Mouse (Mus musculus): ENCODE data around the gene Nkd1.

The Nkd1 gene

DNA sequence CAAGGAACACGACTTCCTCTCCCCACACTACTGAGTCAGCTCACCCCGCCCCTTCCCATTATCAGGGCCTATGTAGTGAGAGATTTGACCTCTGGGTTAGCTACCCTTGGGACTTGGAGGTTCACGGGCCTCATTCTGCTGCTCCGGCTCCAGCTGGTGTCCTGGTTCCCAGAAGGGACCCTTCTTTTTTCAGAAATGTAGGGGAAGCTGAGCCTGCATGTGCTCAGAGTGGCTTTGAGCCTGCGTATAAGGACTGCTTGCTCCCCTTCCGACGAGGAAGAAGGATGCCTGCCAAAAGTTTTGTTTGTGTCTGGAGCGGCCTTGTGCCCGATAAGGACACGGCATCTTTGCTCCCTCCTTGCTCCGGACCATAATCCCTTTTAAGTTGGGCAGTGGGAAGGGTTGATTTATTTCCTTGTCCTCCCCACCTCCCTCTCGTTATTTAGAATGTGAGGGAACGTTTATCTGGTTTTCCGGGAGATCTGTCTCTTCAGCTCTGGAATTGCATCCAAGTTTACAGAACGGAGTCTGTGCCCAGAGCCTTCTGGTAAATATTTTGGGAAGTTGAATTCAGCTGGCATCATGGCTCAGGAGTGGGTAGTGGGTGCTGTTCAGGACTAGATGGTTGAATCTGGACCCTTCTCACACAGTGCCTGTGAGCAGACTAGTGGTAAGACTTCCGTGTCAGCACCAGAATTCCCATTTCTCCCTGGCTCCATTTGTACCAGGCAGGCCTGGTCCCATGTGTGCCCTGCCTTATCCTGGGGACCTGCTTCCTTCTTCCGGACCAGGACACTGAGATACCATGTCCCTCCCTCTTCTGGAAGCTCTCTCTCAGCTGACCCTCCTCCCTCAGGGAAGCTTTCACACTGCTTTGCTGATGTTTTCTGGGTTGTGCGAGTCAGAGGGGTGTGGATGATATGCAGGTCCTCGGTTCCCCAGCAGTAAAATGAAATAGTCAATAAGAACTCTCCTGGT, 17.1 kb downstream of the Nkd1 start:
- DNase-seq (ENCODE audit: low read depth, low spot score): no peak

DNA sequence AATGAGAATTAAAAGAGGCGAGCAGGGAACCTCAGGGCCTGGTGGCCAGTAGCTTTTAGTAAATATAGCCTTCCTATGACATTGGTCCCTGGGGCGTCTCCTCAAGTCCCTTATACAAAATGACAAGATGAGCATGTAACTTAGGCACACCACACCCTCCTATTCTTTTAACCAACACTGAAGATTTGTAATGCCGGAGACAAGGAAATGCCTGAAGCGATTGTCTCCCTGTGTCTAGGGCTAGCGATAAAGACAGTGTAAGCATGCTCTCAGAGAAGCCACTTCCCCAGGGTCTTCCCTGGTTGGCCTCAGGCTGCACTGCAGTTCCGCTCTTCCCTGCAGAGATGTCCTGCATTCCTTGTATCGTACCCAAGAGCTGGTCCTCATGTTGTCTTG, 17.8 kb downstream of the Nkd1 start:
- no peak for DNase-seq (ENCODE audit: low read depth, low spot score)

DNA sequence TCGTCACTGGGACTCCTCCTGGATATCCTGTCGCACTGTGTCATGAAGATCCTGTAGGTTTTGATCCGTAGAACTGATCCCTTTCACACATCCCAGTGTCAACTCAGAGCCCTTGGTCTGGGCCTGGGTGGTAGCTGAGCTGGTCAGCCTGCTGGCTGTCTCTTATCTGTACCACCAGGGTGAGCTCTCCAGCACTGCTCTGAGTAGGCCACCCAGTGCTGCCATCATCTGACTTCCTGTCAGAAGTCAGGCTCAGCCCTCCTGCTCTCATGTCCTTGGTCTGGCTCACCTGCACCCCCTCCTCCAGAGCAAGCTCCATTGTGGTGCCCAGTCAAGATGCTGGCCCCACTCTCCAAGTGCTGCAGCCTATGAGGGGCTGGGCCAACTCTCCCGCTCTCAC, 18.8 kb downstream of the Nkd1 start:
- DNase-seq (ENCODE audit: low read depth, low spot score): no peak

DNA sequence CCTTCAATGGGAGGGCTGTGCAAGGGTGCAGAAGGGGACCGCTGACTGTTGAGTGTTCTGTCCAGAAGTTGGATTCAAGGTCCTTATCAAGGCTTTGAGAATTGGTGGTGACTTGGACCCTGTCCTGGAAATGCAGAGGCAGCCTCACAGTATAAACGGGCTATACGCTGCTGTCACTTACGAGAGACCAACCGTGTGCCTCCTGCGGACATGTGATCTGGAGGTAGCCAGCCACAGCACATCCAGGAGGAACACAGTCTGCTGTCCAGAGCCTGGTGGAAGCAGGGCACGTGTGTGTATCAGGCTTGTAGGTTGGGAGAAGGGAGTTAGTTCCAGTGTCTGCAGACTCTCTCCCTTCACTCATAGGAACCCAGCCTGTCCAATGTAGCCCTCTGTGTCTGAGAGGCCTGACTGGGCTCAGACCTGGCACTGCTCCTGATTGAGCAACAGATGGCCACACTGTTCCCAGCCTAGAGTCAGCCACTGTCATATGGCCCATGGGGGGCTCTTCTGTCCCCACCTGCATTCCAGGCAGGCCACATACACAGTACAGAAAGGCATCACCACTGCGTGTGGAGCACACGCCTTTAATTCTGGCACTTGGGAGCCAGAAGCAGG, 21.6 kb downstream of the Nkd1 start:
- no peak for DNase-seq (ENCODE audit: low read depth, low spot score)

DNA sequence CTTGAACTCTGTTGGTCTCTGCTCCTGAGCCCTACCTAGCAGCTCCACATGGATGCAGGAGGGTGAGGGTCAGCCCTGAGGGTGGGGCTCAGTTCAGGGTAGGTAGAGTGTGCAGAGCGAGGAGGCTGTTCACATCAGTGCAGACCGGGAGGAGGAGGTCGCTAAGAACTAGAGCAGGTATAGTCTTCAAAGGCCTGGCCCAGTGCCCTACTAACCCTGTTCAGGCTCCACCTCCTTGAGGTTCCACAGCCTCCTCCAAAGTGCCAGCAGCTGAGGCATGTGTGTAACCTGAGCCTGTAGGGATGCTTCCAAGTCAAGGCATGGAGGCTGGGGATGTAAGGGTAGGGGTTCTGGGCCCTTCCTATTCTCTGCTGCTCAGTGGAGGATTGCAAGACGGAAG, 23.5 kb downstream of the Nkd1 start:
- DNase-seq (ENCODE audit: low read depth, low spot score): no peak

DNA sequence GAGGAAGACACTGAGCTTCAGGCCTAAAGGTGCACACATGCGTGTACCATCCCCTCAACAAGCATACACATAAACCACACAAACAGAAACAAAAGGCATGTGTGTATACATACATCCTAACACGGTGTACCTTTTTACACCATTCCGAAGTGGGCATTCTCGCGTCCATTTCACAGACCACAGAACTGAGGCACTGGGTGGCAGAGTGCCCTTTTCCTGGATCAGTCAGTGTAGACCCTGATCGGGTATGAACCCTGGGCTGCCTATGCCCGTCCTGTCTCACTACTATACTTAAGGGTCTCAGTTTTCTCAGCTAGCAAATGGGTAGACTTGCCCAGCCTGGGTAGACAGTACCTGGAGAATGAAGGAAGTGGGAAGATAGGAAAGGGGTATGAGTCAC, 24.3 kb downstream of the Nkd1 start:
- no peak for DNase-seq (ENCODE audit: low read depth, low spot score)

DNA sequence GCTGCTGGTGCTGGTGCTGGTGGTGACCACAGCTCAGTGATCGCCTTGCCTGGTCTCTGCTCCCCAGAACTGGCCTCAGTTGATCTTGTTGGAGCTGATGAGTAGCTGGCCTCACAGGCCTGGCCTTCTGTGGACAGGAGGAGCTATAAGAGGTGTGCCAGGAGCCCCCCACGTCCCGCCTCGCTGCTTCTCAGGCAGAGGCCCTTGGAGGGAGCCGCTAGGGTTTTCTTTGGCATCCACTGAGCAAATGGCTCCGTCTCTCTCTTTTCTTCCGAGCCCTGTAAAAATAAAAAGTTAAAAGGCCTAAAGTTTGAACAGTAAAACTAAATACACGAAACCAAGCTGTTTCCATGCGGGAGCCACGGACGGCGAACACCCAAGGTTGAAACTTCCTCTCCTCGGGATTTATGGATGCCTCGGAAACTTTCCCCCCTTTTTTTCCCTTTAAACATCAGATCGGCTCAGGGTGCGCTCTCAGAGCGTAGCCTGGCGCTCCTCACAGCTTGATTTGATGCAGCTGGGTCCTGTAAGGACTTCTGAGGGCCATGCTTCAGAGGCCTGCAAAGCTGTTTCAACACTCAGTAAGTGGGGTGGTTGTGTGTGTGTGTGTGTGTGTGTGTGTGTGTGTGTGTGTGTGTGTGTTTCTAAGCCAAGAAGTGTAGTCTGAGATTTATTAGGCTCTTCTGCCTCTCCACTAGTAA, 25.0 kb downstream of the Nkd1 start:
- no peak for DNase-seq (ENCODE audit: low read depth, low spot score)

DNA sequence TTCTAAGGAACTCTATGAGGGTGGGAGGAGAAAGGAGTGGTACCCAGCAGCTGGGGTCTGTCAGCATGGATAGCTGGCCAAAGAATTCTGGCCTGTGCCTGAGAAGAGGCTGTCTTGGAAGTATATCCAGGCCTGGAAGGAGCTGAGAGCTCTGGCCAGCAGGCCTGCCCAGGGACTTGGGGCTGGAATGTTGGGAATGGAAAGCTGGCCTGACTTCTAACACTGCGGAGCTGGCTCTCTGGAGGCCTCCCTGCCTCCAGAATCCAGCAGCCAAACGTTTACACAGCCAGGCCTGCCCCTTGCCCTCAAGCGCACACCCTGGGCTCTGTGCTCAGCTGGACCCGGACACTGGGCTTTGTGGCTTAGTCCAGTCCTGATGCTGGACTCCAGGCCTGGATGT, 34.5 kb downstream of the Nkd1 start:
- no peak for DNase-seq (ENCODE audit: low read depth, low spot score)

DNA sequence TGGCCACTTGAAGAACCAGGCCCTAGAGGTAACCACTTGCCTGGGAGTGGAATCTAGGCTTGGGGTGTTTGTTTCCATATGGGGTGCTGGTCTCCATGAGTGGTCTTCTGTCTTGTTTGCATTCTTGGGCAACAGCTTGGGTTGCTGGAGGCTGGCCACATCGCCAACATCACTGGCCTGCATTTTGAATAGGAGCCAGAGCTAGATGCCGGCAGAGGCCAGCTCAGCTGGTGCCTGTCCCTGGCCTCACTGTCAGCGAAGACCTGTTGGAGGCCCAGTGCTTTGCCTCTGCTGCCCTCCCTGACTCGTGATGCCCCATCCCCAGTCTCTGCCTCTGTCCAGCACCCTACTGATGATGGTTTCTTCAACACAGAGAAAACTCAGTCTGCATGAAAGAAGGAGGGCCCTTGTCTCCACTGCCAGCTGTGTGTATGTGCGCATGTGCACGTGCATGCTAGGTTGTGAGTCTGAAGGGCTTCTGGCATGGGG, 38.9 kb downstream of the Nkd1 start:
- DNase-seq (ENCODE audit: low read depth, low spot score): no peak

DNA sequence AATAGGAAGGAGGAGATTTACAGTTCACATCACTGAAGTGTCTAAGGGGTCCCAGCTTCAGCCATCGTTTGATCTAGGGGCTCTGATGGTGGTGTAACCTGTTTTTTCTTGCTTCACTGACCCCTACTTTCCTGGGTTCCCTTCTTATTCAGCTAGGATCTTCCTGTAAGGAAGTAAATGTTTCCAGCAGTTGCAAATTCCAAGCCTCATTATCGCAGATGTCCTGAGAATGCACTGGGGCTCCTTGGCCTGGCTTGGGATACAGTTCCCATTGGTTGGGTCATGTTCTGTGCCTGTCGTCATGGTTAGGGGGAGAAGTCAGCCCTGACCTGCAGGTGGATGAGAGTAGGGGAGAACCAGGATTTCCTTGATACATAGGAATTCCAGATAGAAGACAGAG, 40.2 kb downstream of the Nkd1 start:
- DNase-seq (ENCODE audit: low read depth, low spot score): no peak

DNA sequence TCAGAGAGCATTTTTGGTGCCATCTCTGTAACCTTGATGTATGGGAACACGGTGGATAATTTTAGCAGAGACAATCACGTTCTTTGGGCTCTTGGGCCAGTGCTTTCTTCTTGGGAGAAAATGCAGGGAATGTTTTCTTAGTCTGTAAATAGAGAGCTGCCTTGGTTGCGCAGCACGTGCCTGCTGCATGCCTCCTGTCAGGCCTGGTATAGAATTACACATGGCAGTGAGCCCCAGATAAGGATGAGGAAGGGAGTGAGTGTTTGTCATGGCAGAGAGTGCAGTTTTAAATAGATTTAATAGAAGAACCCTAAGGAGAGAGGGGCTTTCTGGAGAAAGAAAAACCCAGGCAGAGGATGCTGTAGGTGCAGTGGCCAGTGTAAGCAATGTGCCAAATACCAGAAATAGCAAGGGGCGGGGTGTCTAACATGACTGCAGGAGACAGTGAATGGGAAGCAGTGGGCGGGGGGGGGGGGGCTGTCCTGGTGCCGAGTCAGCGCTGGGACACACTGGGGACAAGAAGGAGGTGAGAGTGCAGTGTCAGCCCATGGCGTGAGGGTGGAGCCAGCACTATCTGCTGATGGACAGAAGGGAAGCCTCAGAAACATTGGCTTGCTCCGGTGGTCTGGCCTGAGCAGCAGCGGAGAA, 43.2 kb downstream of the Nkd1 start:
- no peak for DNase-seq (ENCODE audit: low read depth, low spot score)

DNA sequence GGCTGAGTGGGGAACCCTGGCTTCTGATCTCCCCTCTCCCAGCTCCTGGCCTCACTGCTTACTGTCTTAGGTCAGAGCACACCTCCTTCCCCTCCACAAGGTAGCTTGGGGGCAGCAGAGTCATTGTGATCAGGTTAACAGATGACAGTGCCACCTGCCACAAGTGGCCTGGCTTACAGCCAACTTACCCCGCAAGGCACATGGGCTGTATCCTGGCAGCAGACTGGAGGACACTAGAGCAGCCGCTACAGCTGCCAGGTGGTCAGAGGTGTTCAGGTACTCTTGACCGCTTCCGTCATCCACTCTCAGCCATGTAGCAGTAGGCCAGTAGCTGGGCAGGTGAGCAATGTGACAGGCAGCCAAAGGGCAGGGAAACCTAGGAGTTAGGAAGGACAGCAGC, 45.0 kb downstream of the Nkd1 start:
- no peak for DNase-seq (ENCODE audit: low read depth, low spot score)

DNA sequence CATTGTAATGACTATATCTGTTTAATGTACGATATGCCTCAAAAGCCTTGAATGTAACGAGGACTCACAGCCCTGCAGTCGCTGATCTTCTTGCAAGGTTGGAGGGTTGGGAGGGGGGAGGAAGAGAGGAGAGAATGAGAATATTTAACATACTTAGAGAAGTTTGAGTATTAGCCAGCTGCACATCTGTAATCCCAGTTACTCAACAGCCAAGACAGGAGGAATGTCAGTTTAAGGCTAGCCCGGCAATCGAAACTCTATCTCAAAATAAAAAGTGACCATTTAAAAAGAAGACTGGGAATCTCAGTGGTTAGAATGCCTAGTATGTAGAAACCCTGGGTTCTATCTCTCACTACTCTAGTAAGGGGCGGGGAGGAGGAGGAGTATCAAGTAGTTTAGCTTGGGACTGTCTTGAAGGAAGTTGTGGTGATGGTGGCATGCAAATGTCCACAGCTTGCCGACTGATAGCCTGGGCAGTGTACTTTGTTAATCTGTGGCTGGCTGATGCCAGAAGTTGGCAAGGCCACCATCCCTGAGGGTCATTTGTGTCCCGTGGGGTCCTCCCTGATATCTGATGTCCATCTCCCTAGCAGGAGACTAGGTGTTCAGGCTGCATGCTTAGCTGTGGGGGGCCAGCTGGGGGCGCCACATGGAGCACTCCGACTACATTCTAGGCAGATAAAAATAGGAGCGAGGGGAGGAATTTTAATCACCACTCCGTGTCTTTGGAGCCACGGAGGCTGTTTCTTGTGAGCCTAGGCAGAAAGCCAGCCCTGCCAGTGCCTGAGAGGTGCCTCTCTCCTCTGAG, 46.4 kb downstream of the Nkd1 start:
- DNase-seq (ENCODE audit: low read depth, low spot score): no peak

DNA sequence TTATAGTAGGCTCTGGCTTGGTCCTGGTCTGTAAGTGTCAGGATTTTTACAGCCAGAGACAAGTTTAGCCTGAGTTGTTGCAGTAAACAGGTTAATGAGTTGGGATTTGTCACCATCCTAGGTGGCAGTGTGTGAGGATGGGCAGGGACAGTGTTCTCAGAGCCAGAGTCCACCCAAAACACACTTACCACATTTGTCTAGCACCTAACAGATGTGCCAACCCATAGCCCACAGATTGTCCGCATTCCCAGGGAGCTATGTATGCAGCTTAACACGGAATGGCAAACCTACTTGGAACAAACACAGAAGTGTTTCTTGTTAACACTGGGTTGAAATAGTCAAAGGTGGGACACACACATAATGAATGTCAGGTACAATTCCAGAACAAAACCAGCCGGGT, 47.1 kb downstream of the Nkd1 start:
- no peak for DNase-seq (ENCODE audit: low read depth, low spot score)

DNA sequence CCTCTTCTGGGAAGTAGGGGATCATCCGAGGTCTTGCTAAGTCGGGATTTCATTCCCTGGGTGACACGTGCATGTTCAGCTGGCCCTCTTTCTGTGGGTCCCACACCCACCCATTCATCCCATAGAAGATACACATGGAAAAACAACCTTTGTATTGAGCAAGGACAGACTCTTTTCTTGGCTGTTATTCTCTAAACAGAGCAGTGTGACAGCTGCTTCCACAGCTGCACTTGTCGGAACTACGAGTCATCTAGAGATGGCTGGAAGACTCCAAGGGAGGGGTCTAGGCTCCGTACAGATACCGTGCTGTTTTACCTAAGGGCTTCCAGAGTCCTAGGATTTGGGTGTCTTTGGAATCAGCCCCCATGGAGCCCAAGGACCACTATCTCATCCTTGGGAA, 48.2 kb downstream of the Nkd1 start:
- no peak for DNase-seq (ENCODE audit: low read depth, low spot score)

DNA sequence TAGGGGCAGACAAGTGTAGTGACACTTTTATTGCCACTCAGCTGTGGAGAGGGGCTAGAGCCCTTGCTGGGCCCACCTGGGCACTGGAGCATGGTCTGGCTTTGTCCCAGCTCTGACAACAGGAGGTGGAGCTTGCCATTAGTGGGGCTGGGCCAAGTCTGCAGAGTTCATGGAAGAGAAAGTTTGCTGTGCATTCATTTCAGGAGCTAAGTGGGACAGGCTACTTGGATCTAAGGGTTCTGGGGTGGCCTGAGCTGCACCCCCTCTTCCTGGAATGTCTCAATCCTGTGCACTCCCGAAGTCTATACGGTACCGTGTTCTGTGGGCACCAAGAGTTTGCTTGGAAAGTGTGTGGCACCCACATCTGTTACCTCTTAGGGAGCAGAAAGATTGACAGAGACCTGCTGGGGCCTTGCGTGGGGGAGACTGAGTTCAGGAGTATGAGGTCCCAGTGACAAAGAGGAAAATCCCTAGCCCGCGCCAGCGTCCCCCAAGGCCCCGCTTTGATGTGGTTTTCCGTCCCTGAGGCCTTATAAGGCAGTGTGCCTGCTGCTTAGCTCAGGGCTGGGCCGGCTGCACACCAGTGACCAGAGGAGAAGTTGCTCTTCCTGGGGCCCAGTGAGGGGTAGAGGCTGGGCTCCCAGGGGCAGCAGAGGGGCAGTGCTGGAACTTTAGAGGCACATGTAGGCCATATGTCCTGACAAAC, 49.3 kb downstream of the Nkd1 start:
- no peak for DNase-seq (ENCODE audit: low read depth, low spot score)

DNA sequence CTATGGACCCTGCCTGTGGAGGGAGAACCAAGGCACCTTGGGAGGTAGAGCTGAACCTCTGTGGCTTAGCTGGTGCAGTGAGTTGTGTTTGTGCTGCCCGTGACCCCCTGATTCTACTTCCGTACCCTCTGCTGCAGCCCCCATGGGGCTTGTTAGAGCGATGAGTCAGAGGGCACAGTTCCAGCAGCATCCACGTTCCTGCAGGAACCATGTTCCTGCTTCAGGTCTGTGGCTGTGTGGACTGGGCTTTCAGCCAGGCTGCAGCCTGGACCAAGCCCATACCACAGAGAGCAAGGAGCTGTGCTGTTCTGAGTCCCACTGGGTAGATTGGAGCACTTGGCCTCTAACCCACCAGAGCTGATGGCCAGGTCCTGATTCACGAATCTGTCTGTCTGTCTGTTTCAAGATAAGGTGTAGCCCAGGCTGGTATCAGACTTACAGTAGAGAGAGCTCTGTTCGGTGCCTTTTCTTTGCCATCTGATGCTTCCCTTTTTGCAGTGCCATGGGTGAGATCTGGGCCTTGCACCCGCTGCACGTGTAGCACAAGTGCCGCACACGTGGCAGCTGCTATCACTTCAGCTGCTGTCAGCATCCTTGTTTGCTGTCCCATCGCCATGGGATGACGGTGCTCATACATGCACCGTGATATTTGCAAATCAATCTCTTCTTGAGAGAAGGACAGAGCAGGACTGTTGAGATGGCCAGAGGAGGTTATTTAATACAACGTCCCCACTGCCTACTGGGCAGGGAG, 50.5 kb downstream of the Nkd1 start:
- DNase-seq (ENCODE audit: low read depth, low spot score): no peak

DNA sequence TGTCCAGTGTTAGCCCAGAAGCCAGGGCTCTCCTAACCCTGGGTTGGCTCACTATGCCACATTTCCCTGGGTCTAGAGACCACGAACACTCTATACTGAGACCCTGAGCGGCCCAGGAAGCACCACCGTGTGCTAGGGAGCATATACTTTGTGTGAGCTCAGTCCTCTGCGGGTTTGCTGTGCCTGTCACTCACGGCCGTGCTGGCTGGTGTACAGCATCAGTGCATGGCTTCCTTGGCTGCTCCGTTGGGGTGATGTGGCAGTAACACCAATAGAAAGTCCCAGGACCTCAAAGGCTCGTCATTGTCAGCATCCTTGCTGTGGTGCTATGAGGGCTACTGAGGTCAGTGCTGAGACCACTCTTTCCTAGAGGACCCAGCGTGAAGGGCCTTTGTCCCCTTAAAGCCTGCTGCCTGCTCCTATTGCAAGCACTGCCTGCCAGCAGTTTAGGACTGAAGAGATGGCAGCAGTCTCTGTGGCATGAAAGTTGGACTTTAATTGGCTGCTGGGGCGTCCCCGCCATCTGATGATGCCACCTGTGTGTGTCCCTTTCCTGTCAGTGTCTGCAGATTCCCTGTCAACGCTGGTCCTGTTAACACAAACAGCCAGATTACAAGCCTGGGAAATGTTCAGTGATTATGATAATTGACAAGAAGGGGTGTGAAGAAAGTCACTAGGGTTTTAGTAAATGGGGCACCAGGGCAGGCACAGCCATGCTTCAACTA, 51.2 kb downstream of the Nkd1 start:
- no peak for DNase-seq (ENCODE audit: low read depth, low spot score)

Data from R1 (cell line).